Mouse (Mus musculus) lung, embryonic 14.5 days (tissue): ENCODE data around the gene Nlk. TPM values are rescaled to one million over a fixed set of nuclear protein-coding genes. Genes with fewer than 3 reads are reported as not detected.

Experiments
- ATAC-seq: fragments of 200-750 bp; cut with Nextera tagmentation; 2 replicates; pipeline ENCODE4 v1.8.0; 2017; ENCODE audit warnings: mild to moderate bottlenecking, moderate TSS enrichment, moderate library complexity; ENCODE audit not compliant: insufficient read depth
- DNase-seq: peaks from one replicate; pipeline ENCODE4 v3.0.0-alpha.2; 2015
- H3K27ac ChIP-seq: fragments of 300-500 bp; sonication (generic); 2 replicates; pipeline ENCODE4 v1.5.1; 2014; ENCODE audit warnings: low read depth, mild to moderate bottlenecking, moderate library complexity
- H3K27me3 ChIP-seq: fragments of 300-500 bp; sonication (generic); 2 replicates; pipeline ENCODE4 v1.6.1; 2014; ENCODE audit warnings: low read length, control low read depth; ENCODE audit not compliant: insufficient read depth
- H3K36me3 ChIP-seq: fragments of 300-500 bp; sonication (generic); 2 replicates; pipeline ENCODE4 v1.6.1; 2014; ENCODE audit warnings: control low read depth; ENCODE audit not compliant: insufficient read depth
- H3K4me1 ChIP-seq: fragments of 300-500 bp; sonication (generic); 2 replicates; pipeline ENCODE4 v1.6.1; 2014; ENCODE audit warnings: antibody characterized with exemption, control low read depth; ENCODE audit not compliant: insufficient read depth
- H3K4me2 ChIP-seq: fragments of 300-500 bp; sonication (generic); 2 replicates; pipeline ENCODE4 v1.6.1; 2014; ENCODE audit warnings: mild to moderate bottlenecking
- H3K4me3 ChIP-seq: fragments of 300-500 bp; sonication (generic); 2 replicates; pipeline ENCODE4 v1.5.1; 2014; ENCODE audit warnings: low read depth, low read length
- H3K9ac ChIP-seq: fragments of 300-500 bp; sonication (generic); 2 replicates; pipeline ENCODE4 v1.6.1; 2014
- H3K9me3 ChIP-seq: fragments of 300-500 bp; sonication (generic); 2 replicates; pipeline ENCODE4 v1.6.1; 2016; ENCODE audit warnings: low read depth, low read length, control low read depth
- CTCF ChIP-seq: IDR thresholded peaks from 2 replicates; pipeline ENCODE4 v1.5.1; 2016; ENCODE audit warnings: antibody characterized with exemption, low read depth
- WGBS: fragments of 180-500 bp; shearing (Covaris S2); extraction: QIAGEN DNeasy Blood & Tissue Kit; methylation state at CpG from one replicate; pipeline ENCODE4 v1.1.7; 2014; 5-methylcytosine and 5-hydroxymethylcytosine counted together
- polyA plus RNA-seq: library from polyadenylated mRNA; unstranded; fragments of >200 nt; fragmentation: Nextera tagmentation; extraction: Ambion mirVana; gene quantifications from 2 replicates; pipeline ENCODE4 v1.2.1, GENCODE M21; 2014

The Nlk gene
- polyA plus RNA-seq, 1 experiment from 2014 or later = 14.5 TPM

GRCm38 (mm10) chr11:78524838-78525237 lies 172.3 kb downstream of the Nlk start:
- H3K36me3 ChIP-seq = peaks cover 96% of the 10 kb centered on the region
- no peaks in the 10 kb centered on the region for H3K9me3 ChIP-seq
- TF ChIP-seq CTCF = no peak
- no peak; the same call in 1 of the 2 replicates for ATAC-seq
- no peak overlapping the region for H3K9ac ChIP-seq
- no peak for DNase-seq
- H3K27me3 ChIP-seq = no peaks in the 10 kb centered on the region
- H3K27ac ChIP-seq = no peak overlapping the region
- no peaks in the 10 kb centered on the region for H3K4me1 ChIP-seq
- 76% methylated on average over 2 of the region's 2 CpGs for WGBS
- no peak overlapping the region for H3K4me3 ChIP-seq
- H3K4me2 ChIP-seq = no peak overlapping the region

GRCm38 (mm10) chr11:78523241-78523955 lies 173.8 kb downstream of the Nlk start:
- no peaks in the 10 kb centered on the region for H3K9me3 ChIP-seq
- 72% methylated on average over 9 of the region's 9 CpGs for WGBS
- H3K36me3 ChIP-seq = peaks cover 99% of the 10 kb centered on the region
- H3K4me2 ChIP-seq = no peak overlapping the region
- DNase-seq (no peak), ATAC-seq (no peak)
- no peak overlapping the region for H3K9ac ChIP-seq
- TF ChIP-seq CTCF = no peak
- no peak overlapping the region for H3K4me3 ChIP-seq
- no peaks in the 10 kb centered on the region for H3K27me3 ChIP-seq
- no peaks in the 10 kb centered on the region for H3K4me1 ChIP-seq
- H3K27ac ChIP-seq = no peak overlapping the region

- no peak overlapping the region for H3K27ac ChIP-seq
- H3K27me3 ChIP-seq = no peaks in the 10 kb centered on the region
- no peaks in the 10 kb centered on the region for H3K4me1 ChIP-seq
- H3K36me3 ChIP-seq = peaks cover 99% of the 10 kb centered on the region
- peak; percentile 47 for DNase-seq
- 81% methylated on average over 1 of the region's 1 CpGs for WGBS
- H3K4me3 ChIP-seq = no peak overlapping the region
- TF ChIP-seq CTCF = peak; percentile 49
- no peaks in the 10 kb centered on the region for H3K9me3 ChIP-seq
- H3K9ac ChIP-seq = no peak overlapping the region
- ATAC-seq = no peak
- H3K4me2 ChIP-seq = no peak overlapping the region
Observed at GRCm38 (mm10) chr11:78522481-78522997, 174.6 kb downstream of the Nlk start.

- Histone ChIP-seq H3K4me2 (no peak overlapping the region), H3K27me3 (no peaks in the 10 kb centered on the region), H3K27ac (no peak overlapping the region), H3K36me3 (peaks cover 95% of the 10 kb centered on the region), H3K4me1 (no peaks in the 10 kb centered on the region), H3K9me3 (no peaks in the 10 kb centered on the region), H3K9ac (no peak overlapping the region), H3K4me3 (no peak overlapping the region)
- DNase-seq (no peak), ATAC-seq (no peak)
- no peak for TF ChIP-seq CTCF
- 81% methylated on average over 3 of the region's 3 CpGs for WGBS
Observed at GRCm38 (mm10) chr11:78521880-78522279, 175.3 kb downstream of the Nlk start.

GRCm38 (mm10) chr11:78518931-78519330 lies 178.2 kb downstream of the Nlk start:
- Histone ChIP-seq H3K4me3 (no peak overlapping the region), H3K9ac (no peak overlapping the region), H3K27ac (no peak overlapping the region), H3K4me2 (no peak overlapping the region), H3K9me3 (no peaks in the 10 kb centered on the region), H3K36me3 (peaks cover 94% of the 10 kb centered on the region), H3K4me1 (no peaks in the 10 kb centered on the region), H3K27me3 (no peaks in the 10 kb centered on the region)
- ATAC-seq = no peak
- 89% methylated on average over 10 of the region's 10 CpGs for WGBS
- DNase-seq = no peak
- no peak for TF ChIP-seq CTCF

Other genes starting within 250 kb of the Nlk start
- 13.5 and 14.3 TPM in 2 replicates for gene Slc46a1, start 231.7 kb downstream of the Nlk start, polyA plus RNA-seq
- 1.2 and 1.4 TPM in 2 replicates for gene Sarm1, start 199.6 kb downstream of the Nlk start, polyA plus RNA-seq
- gene Vtn, start 198.3 kb downstream of the Nlk start, polyA plus RNA-seq = 0.20 and 0.50 TPM in 2 replicates
- not detected in 2 replicates for gene Sebox, start 193.9 kb downstream of the Nlk start, polyA plus RNA-seq
- 47.0 and 53.3 TPM in 2 replicates for gene Tmem199, start 185.2 kb downstream of the Nlk start, polyA plus RNA-seq
- gene Poldip2, start 185.2 kb downstream of the Nlk start, polyA plus RNA-seq = 148 and 153 TPM in 2 replicates
- 82.9 and 85.2 TPM in 2 replicates for gene Tnfaip1, start 161.0 kb downstream of the Nlk start, polyA plus RNA-seq
- 119 and 134 TPM in 2 replicates for gene Ift20, start 161.0 kb downstream of the Nlk start, polyA plus RNA-seq
- gene Tmem97, start 146.6 kb downstream of the Nlk start, polyA plus RNA-seq = 102 and 108 TPM in 2 replicates
- gene Ccnq, start 54.4 kb upstream of the Nlk start, polyA plus RNA-seq = 42.4 and 48.0 TPM in 2 replicates
- 13.9 and 14.8 TPM in 2 replicates for gene Lyrm9, start 129.2 kb upstream of the Nlk start, polyA plus RNA-seq
- gene Nos2, start 223.4 kb upstream of the Nlk start, polyA plus RNA-seq = 3.1 and 3.9 TPM in 2 replicates